Mouse (Mus musculus) lung, postnatal 0 days (tissue): Measurements from ENCODE around the gene BC067074. TPM values are rescaled to one million over a fixed set of nuclear protein-coding genes. Genes with fewer than 3 reads are reported as not detected.
"Not testable (repeated sequence)": the region's sequence is repeated elsewhere in the genome, so short reads cannot be mapped to it uniquely, and the experiment has no call there.

Experiments used
- ATAC-seq: fragments of 200-750 bp; cut with Nextera tagmentation; 2 replicates; pipeline ENCODE4 v1.8.0; 2017; ENCODE audit warnings: moderate library complexity
- DNase-seq: peaks from one replicate; pipeline ENCODE4 v3.0.0-alpha.2; 2016; ENCODE audit warnings: low spot score
- H3K27ac ChIP-seq: fragments of 300-500 bp; sonication (generic); 2 replicates; pipeline ENCODE4 v1.5.1; 2014; ENCODE audit warnings: antibody characterized with exemption, mild to moderate bottlenecking, low read length, mixed read lengths
- H3K27me3 ChIP-seq: fragments of 300-500 bp; sonication (generic); replicated peaks from 2 replicates; pipeline ENCODE4 v1.6.1; 2014; ENCODE audit warnings: low read length, mixed read lengths; ENCODE audit not compliant: insufficient read depth
- H3K36me3 ChIP-seq: fragments of 300-500 bp; sonication (generic); 2 replicates; pipeline ENCODE4 v1.6.1; 2014; ENCODE audit warnings: low read length, mixed read lengths; ENCODE audit not compliant: insufficient read depth
- H3K4me1 ChIP-seq: fragments of 300-500 bp; sonication (generic); 2 replicates; pipeline ENCODE4 v1.6.1; 2014; ENCODE audit warnings: antibody characterized with exemption, low read depth, low read length, mixed read lengths; ENCODE audit not compliant: insufficient read depth
- H3K4me2 ChIP-seq: fragments of 300-500 bp; sonication (generic); replicated peaks from 2 replicates; pipeline ENCODE4 v1.6.1; 2014; ENCODE audit warnings: low read depth, mild to moderate bottlenecking, low read length, moderate library complexity, mixed read lengths
- H3K4me3 ChIP-seq: fragments of 300-500 bp; sonication (generic); 2 replicates; pipeline ENCODE4 v1.5.1; 2014; ENCODE audit warnings: low read depth, low read length
- H3K9ac ChIP-seq: fragments of 300-500 bp; sonication (generic); replicated peaks from 2 replicates; pipeline ENCODE4 v1.6.1; 2014; ENCODE audit warnings: low read depth, mild to moderate bottlenecking
- H3K9me3 ChIP-seq: fragments of 300-500 bp; sonication (generic); 2 replicates; pipeline ENCODE4 v1.6.1; 2016; ENCODE audit warnings: low read length, mixed read lengths
- CTCF ChIP-seq: IDR thresholded peaks from 2 replicates; pipeline ENCODE4 v1.5.1; 2016; ENCODE audit warnings: antibody characterized with exemption, mild to moderate bottlenecking
- EP300 ChIP-seq: IDR thresholded peaks from 2 replicates; pipeline ENCODE4 v1.6.1; 2016; ENCODE audit warnings: antibody characterized with exemption, mild to moderate bottlenecking, control low read depth
- WGBS: fragments of 180-500 bp; shearing (Covaris S2); extraction: QIAGEN DNeasy Blood & Tissue Kit; methylation state at CpG from one replicate; pipeline ENCODE4 v1.1.7; 2014; 5-methylcytosine and 5-hydroxymethylcytosine counted together
- polyA plus RNA-seq: library from polyadenylated mRNA; unstranded; fragments of >200 nt; fragmentation: Nextera tagmentation; extraction: Ambion mirVana; gene quantifications from 2 replicates; pipeline ENCODE4 v1.2.1, GENCODE M21; 2015

The BC067074 gene
- 3.3 and 4.2 TPM in 2 replicates for polyA plus RNA-seq

GRCm38 (mm10) chr13:113292975-113293706 is at the start of gene BC067074:
Gene BC067074, plus strand, starts transcription at chr13:113293159.
- H3K9me3 ChIP-seq, result no peaks in the 10 kb centered on the region

GRCm38 (mm10) chr13:113245025-113245424 is 47.9 kb upstream of the BC067074 start:
- H3K9ac ChIP-seq, result no peak overlapping the region
- 53% methylated on average over 8 of the region's 8 CpGs for WGBS
- no peaks in the 10 kb centered on the region for H3K9me3 ChIP-seq
- TF ChIP-seq CTCF, result no peak
- peak; percentile 84 for TF ChIP-seq EP300
- H3K4me2 ChIP-seq, result no peak overlapping the region
- no peaks in the 10 kb centered on the region for H3K4me1 ChIP-seq
- ATAC-seq, result 0 out of 2 replicates have a peak, but pooled peaks have one; percentile 33
- H3K36me3 ChIP-seq, result no peaks in the 10 kb centered on the region
- no peaks in the 10 kb centered on the region for H3K27me3 ChIP-seq
- peak; percentile 6 for DNase-seq
- H3K4me3 ChIP-seq, result no peak overlapping the region
- no peak overlapping the region for H3K27ac ChIP-seq

More at GRCm38 (mm10) chr13:113292975-113293706, at the start of gene BC067074:
- Histone ChIP-seq H3K4me2 (peak within 1 kb of the TSS; percentile 86), H3K9ac (peak within 1 kb of the TSS; percentile 70), H3K27ac (peak within 1 kb of the TSS; percentile 71), H3K36me3 (no peaks in the 10 kb centered on the region), H3K27me3 (no peaks in the 10 kb centered on the region), H3K4me1 (no peaks in the 10 kb centered on the region), H3K4me3 (peak within 1 kb of the TSS; percentile 59)
- no peak for TF ChIP-seq CTCF
- TF ChIP-seq EP300, result no peak
- 2% methylated on average over 34 of the region's 75 CpGs for WGBS
- DNase-seq (peak; percentile 66), ATAC-seq (peak; percentile 84)

- not testable (repeated sequence) for H3K9ac ChIP-seq, H3K9me3 ChIP-seq, H3K4me1 ChIP-seq, H3K4me2 ChIP-seq, H3K27me3 ChIP-seq, H3K36me3 ChIP-seq, H3K27ac ChIP-seq, H3K4me3 ChIP-seq
- DNase-seq (peak; percentile 40), ATAC-seq (peak; percentile 50)
- WGBS, result 63% methylated on average over 7 of the region's 7 CpGs
Measured at GRCm38 (mm10) chr13:113252580-113252979, 40.4 kb upstream of the BC067074 start.

GRCm38 (mm10) chr13:113256766-113257165 is 36.2 kb upstream of the BC067074 start:
- WGBS, result 92% methylated on average over 2 of the region's 2 CpGs
- TF ChIP-seq CTCF (no peak), EP300 (no peak)

GRCm38 (mm10) chr13:113257190-113257589 is 35.8 kb upstream of the BC067074 start:
- Histone ChIP-seq H3K4me1 (no peaks in the 10 kb centered on the region), H3K4me2 (no peak overlapping the region), H3K9me3 (no peaks in the 10 kb centered on the region), H3K27ac (no peak overlapping the region), H3K27me3 (no peaks in the 10 kb centered on the region), H3K36me3 (no peaks in the 10 kb centered on the region), H3K9ac (no peak overlapping the region), H3K4me3 (no peak overlapping the region)
- TF ChIP-seq EP300 (no peak), CTCF (peak; percentile 57)
- ATAC-seq, result no peak
- DNase-seq, result no peak
- WGBS, result 33% methylated on average over 5 of the region's 5 CpGs

More at GRCm38 (mm10) chr13:113256766-113257165, 36.2 kb upstream of the BC067074 start:
- H3K9me3 ChIP-seq, result no peaks in the 10 kb centered on the region
- H3K27ac ChIP-seq, result no peak overlapping the region
- no peak for ATAC-seq
- H3K4me3 ChIP-seq, result no peak overlapping the region
- no peak overlapping the region for H3K4me2 ChIP-seq
- no peak for DNase-seq
- no peaks in the 10 kb centered on the region for H3K27me3 ChIP-seq
- no peaks in the 10 kb centered on the region for H3K36me3 ChIP-seq
- no peak overlapping the region for H3K9ac ChIP-seq
- no peaks in the 10 kb centered on the region for H3K4me1 ChIP-seq

- Histone ChIP-seq H3K4me2 (no peak overlapping the region), H3K4me1 (no peaks in the 10 kb centered on the region), H3K36me3 (no peaks in the 10 kb centered on the region), H3K27ac (no peak overlapping the region), H3K9ac (no peak overlapping the region), H3K9me3 (no peaks in the 10 kb centered on the region), H3K27me3 (no peaks in the 10 kb centered on the region), H3K4me3 (no peak overlapping the region)
- TF ChIP-seq EP300 (no peak), CTCF (no peak)
- no peak for DNase-seq
- WGBS, result 86% methylated on average over 5 of the region's 5 CpGs
- ATAC-seq, result no peak
Measured at GRCm38 (mm10) chr13:113259237-113259636, 33.7 kb upstream of the BC067074 start.
